In genomic region chr11:97956905-97957560, GRCm38 (mm10) we compare ENCODE assay signal across 10 mouse cellular contexts. TPM values are rescaled to one million over a fixed set of nuclear protein-coding genes. Genes with fewer than 3 reads are reported as not detected.
A peak's percentile ranks its signal among the peaks of the same experiment; 100 is the strongest.
DNase-seq lines count a peak whose midpoint lies in the region; ATAC-seq and TF ChIP-seq lines count a peak whose summit lies in the region.
"Had no signal": no experiment of that assay in that cellular context is flagged by ENCODE, and none has a peak within 500 bp of the region (broad histone marks: within the 10 kb centered on the region; RNA-seq: fewer than 3 reads in every experiment).

No protein-coding gene starts in this region.

- peak; percentile 61; the same call in 1 of the 2 replicates for ATAC-seq in neural tube, embryonic 14.5 days (ENCODE audit: low read depth)

- H3K9me3 ChIP-seq in neural tube, embryonic 14.5 days (ENCODE audit: control insufficient read depth, low read length), result no peaks in the 10 kb centered on the region
- H3K9me3 ChIP-seq: embryonic facial prominence, embryonic 12.5 days; liver, embryonic 15.5 days had no signal

- no peak overlapping the region for H3K4me3 ChIP-seq in left cerebral cortex, adult 2 months
- H3K4me3 ChIP-seq in neural tube, embryonic 14.5 days (ENCODE audit: low read depth, low read length), result no peak overlapping the region
- H3K4me3 ChIP-seq: embryonic facial prominence, embryonic 12.5 days; liver, embryonic 15.5 days had no signal

- H3K27me3 ChIP-seq in neural tube, embryonic 14.5 days (ENCODE audit: control insufficient read depth, insufficient read depth, low read length), result no peaks in the 10 kb centered on the region
- H3K27me3 ChIP-seq: embryonic facial prominence, embryonic 12.5 days; liver, embryonic 15.5 days had no signal

- H3K36me3 ChIP-seq in neural tube, embryonic 14.5 days (ENCODE audit: control insufficient read depth, insufficient read depth, low read length), result no peaks in the 10 kb centered on the region
- H3K36me3 ChIP-seq: embryonic facial prominence, embryonic 12.5 days; liver, embryonic 15.5 days had no signal

- H3K9ac ChIP-seq in neural tube, embryonic 14.5 days (replicated peaks; ENCODE audit: low read depth, low read length), result no peak overlapping the region
- H3K9ac ChIP-seq: embryonic facial prominence, embryonic 12.5 days; liver, embryonic 15.5 days had no signal

- no peak for TF ChIP-seq CTCF in left cerebral cortex, adult 2 months (IDR thresholded peaks at IDR 0.05)

- H3K4me2 ChIP-seq in neural tube, embryonic 14.5 days (ENCODE audit: low read depth, low read length), result no peak overlapping the region
- H3K4me2 ChIP-seq: embryonic facial prominence, embryonic 12.5 days; liver, embryonic 15.5 days had no signal

- H3K4me1 ChIP-seq in neural tube, embryonic 14.5 days (ENCODE audit: control insufficient read depth, insufficient read depth, low read length), result no peaks in the 10 kb centered on the region; the same call in 1 of the 2 replicates
- H3K4me1 ChIP-seq: embryonic facial prominence, embryonic 12.5 days had no signal

- DNase-seq in left cerebral cortex, adult 2 months (ENCODE audit: extremely low spot score in 1 of 2, low spot score in 2 of 2), result no peak
- no peak for DNase-seq in left cerebral cortex, adult 18-20 months (ENCODE audit: low spot score in 2 of 2)
- peak; percentile 76 for DNase-seq in cerebellum, adult 8-10 months
- DNase-seq in induced T-regulatory cell, adult 2 months (ENCODE audit: low read depth), result peak; percentile 40
- DNase-seq in spleen, postnatal 36 days (ENCODE audit: low spot score in 2 of 2), result no peak
- no peak for DNase-seq in urinary bladder, postnatal 4 days (ENCODE audit: low spot score in 2 of 2)
- no peak for DNase-seq in T-cell, adult 2 months (ENCODE audit: low spot score)

- WGBS in neural tube, embryonic 14.5 days, result 37% methylated on average over 6 of the region's 6 CpGs

- intact Hi-C loops in left cerebral cortex, adult 2 months (cut with DNase I), result no loop called here

- H3K27ac ChIP-seq in left cerebral cortex, adult 2 months, result peak overlapping the region; percentile 19; the same call in 1 of the 2 replicates
- H3K27ac ChIP-seq in neural tube, embryonic 14.5 days (ENCODE audit: low read depth, low read length), result no peak overlapping the region
- H3K27ac ChIP-seq: embryonic facial prominence, embryonic 12.5 days; liver, embryonic 15.5 days had no signal

RNA-seq across cellular contexts. Expression of gene Plxdc1, which starts 29.2 kb away (rescaled TPM):
- total RNA-seq in left cerebral cortex, adult 2 months (2021), result 10 to 100 TPM; 35.2 to 37.1 TPM
- total RNA-seq in left cerebral cortex, adult 18-20 months (2021), result 10 to 100 TPM; 42.2 to 46.7 TPM
- 0.39 and 0.70 TPM in 2 replicates for polyA plus RNA-seq in neural tube, embryonic 14.5 days (2014; fragmentation: Nextera tagmentation; extraction: Ambion mirVana)

RNA-seq across cellular contexts. Expression of gene Arl5c, which starts 38.9 kb away (rescaled TPM):
- total RNA-seq in left cerebral cortex, adult 2 months (2021), result 1 to 10 TPM; 1.2 TPM
- total RNA-seq in left cerebral cortex, adult 18-20 months (2021), result 1 to 10 TPM; 1.4 to 1.9 TPM
- polyA plus RNA-seq in neural tube, embryonic 14.5 days (2014; fragmentation: Nextera tagmentation; extraction: Ambion mirVana), result 6.1 and 11.0 TPM in 2 replicates

Comparison
In these comparisons a context has a peak if more than half of its experiments do, and no peak if none do; other contexts are left out.
1. DNase-seq: peak in cerebellum, adult 8-10 months (single experiment) and induced T-regulatory cell, adult 2 months (single experiment); none in left cerebral cortex, adult 2 months (0 of 2), left cerebral cortex, adult 18-20 months (0 of 2), spleen, postnatal 36 days (0 of 2), urinary bladder, postnatal 4 days (0 of 2) and T-cell, adult 2 months (single experiment).